Mouse (Mus musculus) midbrain, embryonic 13.5 days (tissue): ENCODE results near the gene Gm10645. TPM values are rescaled to one million over a fixed set of nuclear protein-coding genes. Genes with fewer than 3 reads are reported as not detected.

Experiments used
- ATAC-seq: fragments of 200-750 bp; cut with Nextera tagmentation; 2 replicates; pipeline ENCODE4 v1.8.0; 2017; ENCODE audit warnings: mild to moderate bottlenecking, moderate TSS enrichment, moderate library complexity
- H3K27ac ChIP-seq: fragments of 300-500 bp; sonication (generic); 2 replicates; pipeline ENCODE4 v1.5.1; 2015; ENCODE audit warnings: inconsistent platforms, mild to moderate bottlenecking, moderate library complexity
- H3K27me3 ChIP-seq: fragments of 300-500 bp; sonication (generic); 2 replicates; pipeline ENCODE4 v1.6.1; 2015; ENCODE audit warnings: mild to moderate bottlenecking, inconsistent platforms
- H3K36me3 ChIP-seq: fragments of 300-500 bp; sonication (generic); 2 replicates; pipeline ENCODE4 v1.6.1; 2015; ENCODE audit warnings: mild to moderate bottlenecking, inconsistent platforms
- H3K4me1 ChIP-seq: fragments of 300-500 bp; sonication (generic); replicated peaks from 2 replicates; pipeline ENCODE4 v1.6.1; 2015; ENCODE audit warnings: inconsistent platforms
- H3K4me2 ChIP-seq: fragments of 300-500 bp; sonication (generic); replicated peaks from 2 replicates; pipeline ENCODE4 v1.6.1; 2015; ENCODE audit warnings: moderate library complexity, mild to moderate bottlenecking, inconsistent platforms
- H3K4me3 ChIP-seq: fragments of 300-500 bp; sonication (generic); replicated peaks from 2 replicates; pipeline ENCODE4 v1.5.1; 2015; ENCODE audit warnings: mild to moderate bottlenecking, inconsistent platforms
- H3K9ac ChIP-seq: fragments of 300-500 bp; sonication (generic); replicated peaks from 2 replicates; pipeline ENCODE4 v1.6.1; 2015; ENCODE audit warnings: mild to moderate bottlenecking, inconsistent platforms
- H3K9me3 ChIP-seq: fragments of 300-500 bp; sonication (generic); 2 replicates; pipeline ENCODE4 v1.6.1; 2016; ENCODE audit warnings: mild to moderate bottlenecking, inconsistent platforms
- whole genome bisulfite sequencing: fragments of 180-500 bp; shearing (Covaris S2); methylation state at CpG from one replicate; pipeline ENCODE4 v1.1.7; 2015; 5-methylcytosine and 5-hydroxymethylcytosine counted together
- polyA plus RNA-seq: library from polyadenylated mRNA; unstranded; fragments of >200 nt; fragmentation: Nextera tagmentation; extraction: Ambion mirVana; gene quantifications from 2 replicates; pipeline ENCODE4 v1.2.1, GENCODE M21; 2015

Gene Gm10645
- polyA plus RNA-seq: 6.9 and 7.4 TPM in 2 replicates

GRCm38 (mm10) chr8:83165931-83166867, at the start of gene Gm10645:
Gene Gm10645, minus strand, starts transcription at chr8:83166170.
- Histone ChIP-seq H3K9ac (peak within 1 kb of the TSS; percentile 98), H3K27me3 (no peaks in the 10 kb centered on the region), H3K4me1 (peaks cover 40% of the 10 kb centered on the region), H3K4me2 (peak within 1 kb of the TSS; percentile 71), H3K4me3 (peak within 1 kb of the TSS; percentile 89), H3K27ac (peak within 1 kb of the TSS; percentile 96), H3K9me3 (no peaks in the 10 kb centered on the region), H3K36me3 (no peaks in the 10 kb centered on the region)
- ATAC-seq: peak; percentile 83
- 2% methylated on average over 54 of the region's 54 CpGs for WGBS

- no peak for ATAC-seq
- Histone ChIP-seq H3K4me1 (peaks cover 7% of the 10 kb centered on the region; the same call in 1 of the 2 replicates), H3K27me3 (no peaks in the 10 kb centered on the region), H3K4me3 (no peak overlapping the region), H3K36me3 (peaks cover 26% of the 10 kb centered on the region), H3K9ac (no peak overlapping the region), H3K9me3 (no peaks in the 10 kb centered on the region), H3K27ac (no peak overlapping the region), H3K4me2 (no peak overlapping the region)
- 65% methylated on average over 5 of the region's 5 CpGs for WGBS
Measured at GRCm38 (mm10) chr8:83215065-83215464, 49.1 kb upstream of the Gm10645 start.

- Histone ChIP-seq H3K4me2 (no peak overlapping the region), H3K9me3 (no peaks in the 10 kb centered on the region), H3K27ac (no peak overlapping the region), H3K27me3 (no peaks in the 10 kb centered on the region), H3K9ac (no peak overlapping the region), H3K36me3 (peaks cover 27% of the 10 kb centered on the region), H3K4me1 (peaks cover 17% of the 10 kb centered on the region), H3K4me3 (no peak overlapping the region)
- no peak for ATAC-seq
- WGBS: 92% methylated on average over 7 of the region's 7 CpGs
Measured at GRCm38 (mm10) chr8:83210676-83211075, 44.7 kb upstream of the Gm10645 start.

GRCm38 (mm10) chr8:83209581-83209980, 43.6 kb upstream of the Gm10645 start:
- H3K27me3 ChIP-seq: no peaks in the 10 kb centered on the region
- H3K4me2 ChIP-seq: no peak overlapping the region
- peaks cover 11% of the 10 kb centered on the region for H3K4me1 ChIP-seq
- H3K27ac ChIP-seq: no peak overlapping the region
- H3K4me3 ChIP-seq: no peak overlapping the region
- H3K36me3 ChIP-seq: peaks cover 27% of the 10 kb centered on the region
- no peak for ATAC-seq
- no peak overlapping the region for H3K9ac ChIP-seq
- WGBS: 70% methylated on average over 4 of the region's 4 CpGs
- H3K9me3 ChIP-seq: no peaks in the 10 kb centered on the region

- Histone ChIP-seq H3K27me3 (no peaks in the 10 kb centered on the region), H3K4me3 (no peak overlapping the region), H3K4me2 (no peak overlapping the region), H3K4me1 (peaks cover 11% of the 10 kb centered on the region), H3K9ac (no peak overlapping the region), H3K36me3 (peaks cover 10% of the 10 kb centered on the region), H3K27ac (no peak overlapping the region), H3K9me3 (no peaks in the 10 kb centered on the region)
- ATAC-seq: no peak
- 88% methylated on average over 7 of the region's 7 CpGs for WGBS
Measured at GRCm38 (mm10) chr8:83205907-83206306, 39.9 kb upstream of the Gm10645 start.

GRCm38 (mm10) chr8:83202946-83203345, 37.0 kb upstream of the Gm10645 start:
- 93% methylated on average over 11 of the region's 11 CpGs for WGBS
- ATAC-seq: no peak
- H3K4me2 ChIP-seq: no peak overlapping the region
- no peaks in the 10 kb centered on the region for H3K27me3 ChIP-seq
- no peak overlapping the region for H3K9ac ChIP-seq
- H3K27ac ChIP-seq: no peak overlapping the region
- no peak overlapping the region for H3K4me3 ChIP-seq
- H3K36me3 ChIP-seq: no peaks in the 10 kb centered on the region
- peaks cover 24% of the 10 kb centered on the region for H3K4me1 ChIP-seq
- no peaks in the 10 kb centered on the region for H3K9me3 ChIP-seq

- Histone ChIP-seq H3K4me1 (peaks cover 32% of the 10 kb centered on the region), H3K9me3 (no peaks in the 10 kb centered on the region), H3K4me3 (no peak overlapping the region), H3K27me3 (no peaks in the 10 kb centered on the region), H3K27ac (peak overlapping the region; percentile 51; the same call in 1 of the 2 replicates), H3K36me3 (no peaks in the 10 kb centered on the region), H3K4me2 (no peak overlapping the region), H3K9ac (no peak overlapping the region)
- no peak for ATAC-seq
- WGBS: 79% methylated on average over 16 of the region's 16 CpGs
Measured at GRCm38 (mm10) chr8:83200191-83201177, 34.5 kb upstream of the Gm10645 start.

GRCm38 (mm10) chr8:83199715-83200114, 33.7 kb upstream of the Gm10645 start:
- H3K4me2 ChIP-seq: no peak overlapping the region
- no peaks in the 10 kb centered on the region for H3K36me3 ChIP-seq
- no peaks in the 10 kb centered on the region for H3K27me3 ChIP-seq
- no peaks in the 10 kb centered on the region for H3K9me3 ChIP-seq
- no peak overlapping the region for H3K4me3 ChIP-seq
- no peak overlapping the region for H3K9ac ChIP-seq
- 0 out of 2 replicates have a peak, but pooled peaks have one; percentile 22 for ATAC-seq
- WGBS: 73% methylated on average over 8 of the region's 8 CpGs
- H3K4me1 ChIP-seq: peaks cover 33% of the 10 kb centered on the region
- H3K27ac ChIP-seq: 0 out of 2 replicates have a peak overlapping the region, but pooled peaks have one; percentile 51

- H3K36me3 ChIP-seq: no peaks in the 10 kb centered on the region
- ATAC-seq: no peak
- no peaks in the 10 kb centered on the region for H3K27me3 ChIP-seq
- no peaks in the 10 kb centered on the region for H3K9me3 ChIP-seq
- H3K4me2 ChIP-seq: no peak overlapping the region
- 52% methylated on average over 6 of the region's 6 CpGs for WGBS
- no peak overlapping the region for H3K4me3 ChIP-seq
- no peak overlapping the region for H3K9ac ChIP-seq
- no peak overlapping the region for H3K27ac ChIP-seq
- peaks cover 38% of the 10 kb centered on the region for H3K4me1 ChIP-seq
Measured at GRCm38 (mm10) chr8:83196088-83196487, 30.1 kb upstream of the Gm10645 start.

- ATAC-seq: no peak
- no peak overlapping the region for H3K4me3 ChIP-seq
- WGBS: 77% methylated on average over 4 of the region's 4 CpGs
- no peaks in the 10 kb centered on the region for H3K27me3 ChIP-seq
- no peak overlapping the region for H3K9ac ChIP-seq
- no peaks in the 10 kb centered on the region for H3K36me3 ChIP-seq
- no peak overlapping the region for H3K4me2 ChIP-seq
- peaks cover 20% of the 10 kb centered on the region; the same call in 1 of the 2 replicates for H3K4me1 ChIP-seq
- H3K9me3 ChIP-seq: no peaks in the 10 kb centered on the region
- H3K27ac ChIP-seq: no peak overlapping the region
Measured at GRCm38 (mm10) chr8:83189538-83190095, 23.6 kb upstream of the Gm10645 start.

GRCm38 (mm10) chr8:83187363-83187962, 21.5 kb upstream of the Gm10645 start:
- peaks cover 34% of the 10 kb centered on the region for H3K4me1 ChIP-seq
- WGBS: 82% methylated on average over 10 of the region's 10 CpGs
- H3K36me3 ChIP-seq: no peaks in the 10 kb centered on the region
- H3K4me3 ChIP-seq: no peak overlapping the region
- peak; percentile 57 for ATAC-seq
- H3K4me2 ChIP-seq: no peak overlapping the region
- H3K27me3 ChIP-seq: no peaks in the 10 kb centered on the region
- no peak overlapping the region for H3K27ac ChIP-seq
- H3K9me3 ChIP-seq: no peaks in the 10 kb centered on the region
- H3K9ac ChIP-seq: no peak overlapping the region
